Mouse (Mus musculus): Measurements from ENCODE around the gene Nbr1. TPM values are rescaled to one million over a fixed set of nuclear protein-coding genes. Genes with fewer than 3 reads are reported as not detected.
"Not testable (repeated sequence)": the region's sequence is repeated elsewhere in the genome, so short reads cannot be mapped to it uniquely, and the experiment has no call there.

Gene Nbr1
- polyA plus RNA-seq, 1 experiment: not detected

GRCm38 (mm10) chr11:101589989-101590624 is 38.2 kb downstream of the Nbr1 start:
- WGBS: 88% methylated on average over 12 of the region's 12 CpGs
- Histone ChIP-seq H3K27ac (ENCODE audit: insufficient read depth, low read depth, low read length) (no peak overlapping the region), H3K4me3 (ENCODE audit: insufficient read depth, low read depth, low read length) (no peak overlapping the region), H3K4me1 (ENCODE audit: control insufficient read depth, insufficient read depth, low read length) (peaks cover 4% of the 10 kb centered on the region)
- TF ChIP-seq CTCF (IDR thresholded peaks at IDR 0.05; ENCODE audit: insufficient read depth, low read depth, low read length): no peak
- no peak for TF ChIP-seq POLR2A (IDR thresholded peaks at IDR 0.05; ENCODE audit: insufficient read depth, low read depth, low read length)

- no peak within 1 kb of the TSS for H3K4me3 ChIP-seq (ENCODE audit: insufficient read depth, low read depth, low read length)
- WGBS: 81% methylated on average over 6 of the region's 6 CpGs
- H3K4me1 ChIP-seq (ENCODE audit: control insufficient read depth, insufficient read depth, low read length): no peaks in the 10 kb centered on the region
- no peak within 1 kb of the TSS for H3K27ac ChIP-seq (ENCODE audit: insufficient read depth, low read depth, low read length)
- no peak for TF ChIP-seq POLR2A (IDR thresholded peaks at IDR 0.05; ENCODE audit: insufficient read depth, low read depth, low read length)
- TF ChIP-seq CTCF (IDR thresholded peaks at IDR 0.05; ENCODE audit: insufficient read depth, low read depth, low read length): no peak
Measured at GRCm38 (mm10) chr11:101599156-101599555, 47.2 kb downstream of the Nbr1 start, which contains the start of gene Gm11634. TSS of gene Gm11634 (minus strand) at chr11:101599256.

GRCm38 (mm10) chr11:101602491-101602890 is 50.5 kb downstream of the Nbr1 start:
- Histone ChIP-seq H3K27ac (ENCODE audit: insufficient read depth, low read depth, low read length) (no peak overlapping the region), H3K4me3 (ENCODE audit: insufficient read depth, low read depth, low read length) (no peak overlapping the region), H3K4me1 (ENCODE audit: control insufficient read depth, insufficient read depth, low read length) (no peaks in the 10 kb centered on the region; the same call in 1 of the 2 replicates)
- WGBS: 32% methylated on average over 3 of the region's 3 CpGs
- TF ChIP-seq POLR2A (IDR thresholded peaks at IDR 0.05; ENCODE audit: insufficient read depth, low read depth, low read length) (no peak), CTCF (IDR thresholded peaks at IDR 0.05; ENCODE audit: insufficient read depth, low read depth, low read length) (no peak)

- no peaks in the 10 kb centered on the region; the same call in 1 of the 2 replicates for H3K4me1 ChIP-seq (ENCODE audit: control insufficient read depth, insufficient read depth, low read length)
- TF ChIP-seq POLR2A (IDR thresholded peaks at IDR 0.05; ENCODE audit: insufficient read depth, low read depth, low read length) (no peak), CTCF (IDR thresholded peaks at IDR 0.05; ENCODE audit: insufficient read depth, low read depth, low read length) (no peak)
- H3K27ac ChIP-seq (ENCODE audit: insufficient read depth, low read depth, low read length): no peak overlapping the region
- no peak overlapping the region for H3K4me3 ChIP-seq (ENCODE audit: insufficient read depth, low read depth, low read length)
- 29% methylated on average over 3 of the region's 3 CpGs for WGBS
Measured at GRCm38 (mm10) chr11:101604116-101604515, 52.2 kb downstream of the Nbr1 start.

- not testable (repeated sequence) for H3K4me1 ChIP-seq (ENCODE audit: control insufficient read depth, insufficient read depth, low read length); H3K27ac ChIP-seq (ENCODE audit: insufficient read depth, low read depth, low read length)
- peak overlapping the region; percentile 51 for H3K4me3 ChIP-seq (ENCODE audit: insufficient read depth, low read depth, low read length)
- 3% methylated on average over 30 of the region's 30 CpGs for WGBS
Measured at GRCm38 (mm10) chr11:101604531-101605453, 52.8 kb downstream of the Nbr1 start.

- not testable (repeated sequence) for H3K4me3 ChIP-seq (ENCODE audit: insufficient read depth, low read depth, low read length); H3K27ac ChIP-seq (ENCODE audit: insufficient read depth, low read depth, low read length); H3K4me1 ChIP-seq (ENCODE audit: control insufficient read depth, insufficient read depth, low read length)
- WGBS: 91% methylated on average over 4 of the region's 4 CpGs
Measured at GRCm38 (mm10) chr11:101607134-101607533, 55.2 kb downstream of the Nbr1 start.

GRCm38 (mm10) chr11:101610445-101610844 is 58.5 kb downstream of the Nbr1 start:
- no peak overlapping the region for H3K4me3 ChIP-seq (ENCODE audit: insufficient read depth, low read depth, low read length)
- WGBS: 39% methylated on average over 11 of the region's 11 CpGs
- no peak overlapping the region for H3K27ac ChIP-seq (ENCODE audit: insufficient read depth, low read depth, low read length)
- H3K4me1 ChIP-seq (ENCODE audit: control insufficient read depth, insufficient read depth, low read length): no peaks in the 10 kb centered on the region
- TF ChIP-seq POLR2A (IDR thresholded peaks at IDR 0.05; ENCODE audit: insufficient read depth, low read depth, low read length) (no peak), CTCF (IDR thresholded peaks at IDR 0.05; ENCODE audit: insufficient read depth, low read depth, low read length) (no peak)

GRCm38 (mm10) chr11:101613596-101613995 is 61.6 kb downstream of the Nbr1 start:
- no peak overlapping the region for H3K27ac ChIP-seq (ENCODE audit: insufficient read depth, low read depth, low read length)
- 84% methylated on average over 6 of the region's 6 CpGs for WGBS
- TF ChIP-seq POLR2A (IDR thresholded peaks at IDR 0.05; ENCODE audit: insufficient read depth, low read depth, low read length) (no peak), CTCF (IDR thresholded peaks at IDR 0.05; ENCODE audit: insufficient read depth, low read depth, low read length) (no peak)
- H3K4me1 ChIP-seq (ENCODE audit: control insufficient read depth, insufficient read depth, low read length): peaks cover 16% of the 10 kb centered on the region
- H3K4me3 ChIP-seq (ENCODE audit: insufficient read depth, low read depth, low read length): no peak overlapping the region

- Histone ChIP-seq H3K4me3 (ENCODE audit: insufficient read depth, low read depth, low read length) (no peak overlapping the region), H3K27ac (ENCODE audit: insufficient read depth, low read depth, low read length) (no peak overlapping the region), H3K4me1 (ENCODE audit: control insufficient read depth, insufficient read depth, low read length) (peaks cover 16% of the 10 kb centered on the region)
- TF ChIP-seq POLR2A (IDR thresholded peaks at IDR 0.05; ENCODE audit: insufficient read depth, low read depth, low read length) (no peak), CTCF (IDR thresholded peaks at IDR 0.05; ENCODE audit: insufficient read depth, low read depth, low read length) (no peak)
- 56% methylated on average over 4 of the region's 4 CpGs for WGBS
Measured at GRCm38 (mm10) chr11:101614116-101614515, 62.2 kb downstream of the Nbr1 start.

Data from olfactory bulb, adult 2 months (tissue).